Mouse (Mus musculus) erythroblast, embryonic 14.5 days (primary cell): ENCODE results near the gene Fam126b.

Experiments used
- GATA1 ChIP-seq: IDR thresholded peaks from 2 replicates; pipeline ENCODE4 v1.6.1; 2012; ENCODE audit warnings: low read length, inconsistent platforms, mixed read lengths
- TAL1 ChIP-seq: IDR thresholded peaks from 3 replicates; pipeline ENCODE4 v1.6.1; 2012; ENCODE audit warnings: low read length, inconsistent platforms, mixed read lengths

DNA sequence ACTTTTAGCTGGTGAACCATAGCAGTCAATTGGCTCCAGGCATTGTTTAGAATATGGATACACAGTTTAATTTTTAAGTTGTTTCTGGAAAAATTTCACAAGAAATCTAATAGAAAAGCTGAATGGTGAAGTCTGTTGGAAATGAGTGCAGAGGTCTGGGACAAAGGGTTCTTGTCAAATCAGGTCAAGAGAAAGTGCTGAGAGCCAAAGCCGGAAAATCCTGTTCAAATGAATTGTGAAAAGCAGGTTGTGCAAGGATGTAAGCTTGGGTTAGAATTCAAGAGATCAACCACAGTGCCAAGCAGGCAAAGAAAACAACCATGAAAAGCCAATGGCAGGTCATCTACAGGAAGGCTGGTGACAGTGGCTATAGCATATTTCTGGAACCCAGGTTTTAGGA, 24.0 kb upstream of the Fam126b start:
- TF ChIP-seq TAL1 (no peak), GATA1 (no peak)
